Mouse (Mus musculus) right cerebral cortex, adult 18-20 months (tissue): ENCODE measurements around the gene Mettl14.
"Not testable (repeated sequence)": the region's sequence is repeated elsewhere in the genome, so short reads cannot be mapped to it uniquely, and the experiment has no call there.

Experiments
- DNase-seq: peaks from one replicate; pipeline ENCODE4 v3.0.0; 2022; ENCODE audit warnings: mixed read lengths

Gene Mettl14

GRCm38 (mm10) chr3:123385486-123386156 lies at the start of gene Mettl14:
TSS of gene Mettl14 (minus strand) at chr3:123386108.
- DNase-seq, result peak; percentile 97

- no peak for DNase-seq
These were observed 47.5 kb upstream of the Mettl14 start for GRCm38 (mm10) chr3:123433362-123433761.

- DNase-seq, result no peak
These were observed 46.2 kb upstream of the Mettl14 start for GRCm38 (mm10) chr3:123431951-123432674.

- DNase-seq, result no peak
These were observed 43.9 kb upstream of the Mettl14 start for GRCm38 (mm10) chr3:123429597-123430458.

GRCm38 (mm10) chr3:123428005-123428404 lies 42.1 kb upstream of the Mettl14 start:
- no peak for DNase-seq

GRCm38 (mm10) chr3:123425647-123426046 lies 39.7 kb upstream of the Mettl14 start:
- DNase-seq, result peak; percentile 15

- DNase-seq, result no peak
These were observed 27.3 kb upstream of the Mettl14 start for GRCm38 (mm10) chr3:123413173-123413572.

GRCm38 (mm10) chr3:123411821-123412578 lies 26.1 kb upstream of the Mettl14 start:
- no peak for DNase-seq

GRCm38 (mm10) chr3:123404945-123405344 lies 19.0 kb upstream of the Mettl14 start:
- no peak for DNase-seq

- no peak for DNase-seq
These were observed 11.9 kb upstream of the Mettl14 start for GRCm38 (mm10) chr3:123397562-123398481.

GRCm38 (mm10) chr3:123395611-123396010 lies 9.7 kb upstream of the Mettl14 start:
- no peak for DNase-seq

GRCm38 (mm10) chr3:123391180-123391579 lies 5.3 kb upstream of the Mettl14 start:
- no peak for DNase-seq

- not testable (repeated sequence) for DNase-seq
These were observed 361 bp upstream of the Mettl14 start for GRCm38 (mm10) chr3:123386157-123386780.

GRCm38 (mm10) chr3:123385118-123385485 lies 806 bp downstream of the Mettl14 start:
- no peak for DNase-seq

- no peak for DNase-seq
These were observed 1.5 kb downstream of the Mettl14 start for GRCm38 (mm10) chr3:123384435-123384834.

- DNase-seq, result no peak
These were observed 9.3 kb downstream of the Mettl14 start for GRCm38 (mm10) chr3:123376562-123376961.

- DNase-seq, result peak; percentile 72
These were observed 14.0 kb downstream of the Mettl14 start for GRCm38 (mm10) chr3:123371766-123372535.

- no peak for DNase-seq
These were observed 15.0 kb downstream of the Mettl14 start for GRCm38 (mm10) chr3:123370927-123371326.

- DNase-seq, result no peak
These were observed 16.7 kb downstream of the Mettl14 start for GRCm38 (mm10) chr3:123369161-123369560.

- not testable (repeated sequence) for DNase-seq
These were observed 19.1 kb downstream of the Mettl14 start for GRCm38 (mm10) chr3:123366820-123367219.
